Mouse (Mus musculus) ES-Bruce4 (cell line): ENCODE results near the gene H3f3a.

ENCODE experiments used
- CTCF ChIP-seq: IDR thresholded peaks from one replicate; pipeline ENCODE4 v1.8.1; 2011; ENCODE audit warnings: low read depth, low read length
- EP300 ChIP-seq: IDR thresholded peaks from 2 replicates; pipeline ENCODE4 v1.6.1; 2011; ENCODE audit warnings: low read depth, low read length; ENCODE audit not compliant: insufficient read depth

DNA sequence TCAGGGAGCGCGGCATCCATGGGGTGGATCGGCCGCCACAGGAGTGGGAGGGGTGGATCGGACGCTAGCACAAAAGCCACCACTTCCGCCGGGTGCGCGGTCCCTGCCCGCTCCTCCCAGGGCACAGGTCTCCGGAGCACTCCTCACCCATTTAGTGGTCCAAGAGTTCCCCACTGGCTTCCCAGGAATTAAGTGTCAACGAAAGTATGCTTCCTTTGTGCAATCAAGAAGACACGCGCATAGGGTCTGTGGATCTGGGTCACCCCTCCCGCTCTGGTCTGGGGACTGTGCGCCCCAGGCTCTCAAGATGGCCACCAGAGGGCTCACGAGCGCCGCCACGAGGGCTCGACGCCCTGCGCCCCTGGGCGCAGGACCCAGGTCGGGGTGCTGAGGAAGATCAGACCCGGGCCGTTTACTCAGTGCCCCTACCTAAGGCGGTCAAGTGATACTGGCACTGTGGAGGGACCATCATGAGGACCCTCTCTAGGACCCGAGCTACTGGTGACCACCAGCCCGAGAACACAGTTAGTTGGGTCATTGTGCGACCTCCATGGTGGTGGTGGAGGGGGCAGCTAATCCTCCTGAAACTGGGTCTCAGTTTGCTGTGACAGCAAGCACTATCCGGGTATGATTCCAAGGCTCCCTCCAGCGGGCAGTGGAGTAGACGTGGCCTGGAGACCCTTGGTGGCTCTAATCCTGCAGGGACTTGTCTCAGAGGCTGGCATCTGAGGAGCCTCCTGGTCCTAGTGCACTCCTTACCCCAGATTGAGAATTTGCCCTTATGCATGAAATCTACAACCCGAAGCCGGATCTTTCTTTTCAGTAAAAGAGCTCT is 45.2 kb downstream of the H3f3a start:
- TF ChIP-seq EP300 (no peak), CTCF (peak; percentile 58)
